Mouse (Mus musculus) lung, adult 2 months (tissue): ENCODE data around the gene Ccndbp1.

ENCODE experiments used
- CTCF ChIP-seq: fragments of 200-500 bp; IDR thresholded peaks from 2 replicates; pipeline ENCODE4 v1.5.1; 2011; ENCODE audit warnings: mild to moderate bottlenecking, low read length, control low read depth; ENCODE audit not compliant: insufficient read depth
- POLR2A ChIP-seq: fragments of 200-500 bp; IDR thresholded peaks from 2 replicates; pipeline ENCODE4 v1.6.1; 2011; ENCODE audit warnings: low read depth, mild to moderate bottlenecking, control low read depth, low read length, borderline replicate concordance; ENCODE audit errors: extremely low read depth

GRCm38 (mm10) chr2:121017151-121017550, 8.9 kb downstream of the Ccndbp1 start:
- TF ChIP-seq POLR2A (no peak), CTCF (no peak)
